Mouse (Mus musculus): ENCODE measurements at regions not wholly inside any gene's neighbourhood (a gene's known extent, or its start where the extent isn't known, plus 50 kb on each side); places are given as distances from the start of the nearest gene placed in this dataset.

DNA sequence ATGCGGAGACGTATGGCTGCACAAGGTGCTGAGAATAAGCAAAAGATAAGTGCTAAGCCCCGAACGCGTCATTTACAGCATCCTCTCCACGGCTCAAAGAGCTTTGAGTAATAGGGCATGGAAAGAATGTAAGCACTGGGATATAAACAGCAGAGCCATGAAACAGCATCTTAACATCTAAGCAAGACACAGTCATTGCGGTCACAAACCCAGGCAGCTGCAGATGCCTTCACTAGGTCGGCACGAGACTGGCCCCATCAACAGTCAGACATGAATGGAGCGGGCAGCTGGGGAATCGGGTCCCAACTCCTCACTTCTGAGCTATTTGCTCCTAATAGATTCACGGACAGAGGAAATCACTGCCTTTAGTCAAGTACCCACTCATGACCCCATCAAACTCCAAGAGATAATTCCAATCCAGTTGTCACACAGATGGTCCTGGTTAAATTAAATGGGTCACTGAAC, 126.4 kb upstream of the Prr30 start:
- H3K4me3 ChIP-seq = no peak overlapping the region
- H3K79me2 ChIP-seq (ENCODE audit: control insufficient read depth, insufficient read depth) = no peaks in the 10 kb centered on the region
- H3ac ChIP-seq (ENCODE audit: control insufficient read depth, insufficient read length) = no peak overlapping the region
- H3K27me3 ChIP-seq (ENCODE audit: control insufficient read depth, insufficient read depth, insufficient read length) = no peaks in the 10 kb centered on the region
- no peak for TF ChIP-seq CEBPB (IDR thresholded peaks at IDR 0.05; ENCODE audit: insufficient read depth, poor library complexity, severe bottlenecking)
- no peak for TF ChIP-seq TCF3 (IDR thresholded peaks at IDR 0.05; ENCODE audit: insufficient read length, low read depth)
- no peak for TF ChIP-seq USF1 (IDR thresholded peaks at IDR 0.05; ENCODE audit: low read depth)
- TF ChIP-seq SRF (IDR thresholded peaks at IDR 0.05; ENCODE audit: control insufficient read depth, insufficient read length, low read depth) = no peak
- TF ChIP-seq MYOD1 (IDR thresholded peaks at IDR 0.05; ENCODE audit: control insufficient read depth in 1 of 3, insufficient read length in 2 of 3, low read depth in 2 of 3) = peak in 2 of 3 experiments; percentile 32 to 38
- no peak for TF ChIP-seq POLR2AphosphoS2 (IDR thresholded peaks at IDR 0.05; ENCODE audit: insufficient read length, low read depth)
- peak in 1 of 3 experiments; percentile 78 for TF ChIP-seq MYOG (IDR thresholded peaks at IDR 0.05; ENCODE audit: control insufficient read depth in 1 of 3, insufficient read depth in 1 of 3, insufficient read length in 2 of 3, low read depth in 2 of 3)
- H3K36me3 ChIP-seq (ENCODE audit: control insufficient read depth, insufficient read depth) = no peaks in the 10 kb centered on the region
- no peak overlapping the region for H3K4me2 ChIP-seq (ENCODE audit: low read depth)

DNA sequence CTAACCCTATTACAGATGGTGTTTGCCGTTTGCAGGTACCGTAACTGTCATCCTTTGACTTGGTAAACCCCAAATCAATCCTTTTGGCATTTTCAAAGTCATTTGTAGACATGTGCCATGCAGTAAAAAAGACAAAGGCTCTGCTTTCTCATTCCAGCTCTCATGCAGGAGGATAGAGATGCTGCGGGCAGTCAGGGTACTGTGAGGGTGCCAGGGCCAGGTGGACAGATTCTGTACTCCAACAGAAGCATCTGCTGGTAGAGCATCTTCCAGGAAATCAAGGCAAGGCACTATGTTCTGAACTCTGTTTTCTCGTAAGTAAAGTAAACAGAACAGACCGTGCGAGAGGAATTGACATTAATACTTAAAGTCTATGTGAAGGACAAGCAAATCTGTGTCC, 123.2 kb upstream of the Prr30 start:
- no peak for TF ChIP-seq USF1 (IDR thresholded peaks at IDR 0.05; ENCODE audit: low read depth)
- no peak for TF ChIP-seq SRF (IDR thresholded peaks at IDR 0.05; ENCODE audit: control insufficient read depth, insufficient read length, low read depth)
- no peak for TF ChIP-seq TCF3 (IDR thresholded peaks at IDR 0.05; ENCODE audit: insufficient read length, low read depth)
- no peak for TF ChIP-seq POLR2A (IDR thresholded peaks at IDR 0.05; ENCODE audit: insufficient read length, low read depth)
- no peaks in the 10 kb centered on the region for H3K36me3 ChIP-seq (ENCODE audit: control insufficient read depth, insufficient read depth)
- H3ac ChIP-seq (ENCODE audit: control insufficient read depth, insufficient read length) = no peak overlapping the region

DNA sequence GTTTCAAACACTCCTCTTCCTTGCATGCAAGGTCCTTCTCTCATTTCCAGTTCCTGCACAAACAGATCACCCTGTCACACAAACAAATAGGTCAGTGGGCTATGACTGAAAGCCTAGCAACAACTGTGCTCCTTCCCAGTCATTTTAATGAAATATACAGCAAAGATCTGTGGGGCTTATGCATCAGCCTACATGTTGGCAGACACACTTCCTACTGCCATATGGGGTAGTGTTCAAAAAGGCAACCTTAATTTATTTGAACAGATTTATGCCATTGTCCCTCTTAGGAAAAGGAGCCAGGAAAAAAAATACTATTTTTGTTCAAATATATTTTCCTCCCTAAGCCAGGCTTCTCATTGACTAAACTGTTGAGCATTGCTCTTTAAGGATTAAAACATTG, 107.8 kb upstream of the Prr30 start:
- no peak for TF ChIP-seq MYOG (IDR thresholded peaks at IDR 0.05; ENCODE audit: control insufficient read depth in 1 of 3, insufficient read depth in 1 of 3, insufficient read length in 2 of 3, low read depth in 2 of 3)
- TF ChIP-seq USF1 (IDR thresholded peaks at IDR 0.05; ENCODE audit: low read depth) = no peak
- no peak for TF ChIP-seq CEBPB (IDR thresholded peaks at IDR 0.05; ENCODE audit: insufficient read depth, poor library complexity, severe bottlenecking)
- TF ChIP-seq TCF3 (IDR thresholded peaks at IDR 0.05; ENCODE audit: insufficient read length, low read depth) = no peak
- Histone ChIP-seq H3K4me2 (ENCODE audit: low read depth) (no peak overlapping the region), H3K79me2 (ENCODE audit: control insufficient read depth, insufficient read depth) (no peaks in the 10 kb centered on the region), H3ac (ENCODE audit: control insufficient read depth, insufficient read length) (no peak overlapping the region), H3K36me3 (ENCODE audit: control insufficient read depth, insufficient read depth) (no peaks in the 10 kb centered on the region), H3K4me3 (no peak overlapping the region), H3K27me3 (ENCODE audit: control insufficient read depth, insufficient read depth, insufficient read length) (no peaks in the 10 kb centered on the region)

More for the DNA sequence above, 123.2 kb upstream of the Prr30 start:
- Histone ChIP-seq H3K4me2 (ENCODE audit: low read depth) (no peak overlapping the region), H3K79me2 (ENCODE audit: control insufficient read depth, insufficient read depth) (no peaks in the 10 kb centered on the region), H3K27me3 (ENCODE audit: control insufficient read depth, insufficient read depth, insufficient read length) (no peaks in the 10 kb centered on the region), H3K4me3 (no peak overlapping the region)

- Histone ChIP-seq H3K79me2 (ENCODE audit: control insufficient read depth, insufficient read depth) (no peaks in the 10 kb centered on the region), H3K4me2 (ENCODE audit: low read depth) (no peak overlapping the region), H3K4me3 (no peak overlapping the region), H3K36me3 (ENCODE audit: control insufficient read depth, insufficient read depth) (no peaks in the 10 kb centered on the region), H3ac (ENCODE audit: control insufficient read depth, insufficient read length) (no peak overlapping the region), H3K27me3 (ENCODE audit: control insufficient read depth, insufficient read depth, insufficient read length) (no peaks in the 10 kb centered on the region)
- TF ChIP-seq MYOD1 (IDR thresholded peaks at IDR 0.05; ENCODE audit: control insufficient read depth in 1 of 3, insufficient read length in 2 of 3, low read depth in 2 of 3) = no peak
- no peak for TF ChIP-seq USF1 (IDR thresholded peaks at IDR 0.05; ENCODE audit: low read depth)
- no peak for TF ChIP-seq MAX (IDR thresholded peaks at IDR 0.05; ENCODE audit: low read depth)
- no peak for TF ChIP-seq REST (IDR thresholded peaks at IDR 0.05; ENCODE audit: insufficient read depth, insufficient read length)
- TF ChIP-seq SRF (IDR thresholded peaks at IDR 0.05; ENCODE audit: control insufficient read depth, insufficient read length, low read depth) = no peak
- TF ChIP-seq POLR2A (IDR thresholded peaks at IDR 0.05; ENCODE audit: insufficient read length, low read depth) = no peak
- no peak for TF ChIP-seq POLR2AphosphoS2 (IDR thresholded peaks at IDR 0.05; ENCODE audit: insufficient read length, low read depth)
- TF ChIP-seq TCF3 (IDR thresholded peaks at IDR 0.05; ENCODE audit: insufficient read length, low read depth) = no peak
These were observed 104.4 kb upstream of the Prr30 start for GRCm38 (mm10) chr14:101304487-101305032.

GRCm38 (mm10) chr14:101297841-101298240, 97.7 kb upstream of the Prr30 start:
- Histone ChIP-seq H3K36me3 (ENCODE audit: control insufficient read depth, insufficient read depth) (no peaks in the 10 kb centered on the region), H3K4me3 (no peak overlapping the region), H3K4me2 (ENCODE audit: low read depth) (no peak overlapping the region), H3K27me3 (ENCODE audit: control insufficient read depth, insufficient read depth, insufficient read length) (no peaks in the 10 kb centered on the region), H3K79me2 (ENCODE audit: control insufficient read depth, insufficient read depth) (no peaks in the 10 kb centered on the region), H3ac (ENCODE audit: control insufficient read depth, insufficient read length) (no peak overlapping the region)
- TF ChIP-seq E2F4 (IDR thresholded peaks at IDR 0.05; ENCODE audit: insufficient read depth) (no peak), TCF12 (IDR thresholded peaks at IDR 0.05; ENCODE audit: insufficient read depth, poor library complexity, severe bottlenecking) (no peak), TCF3 (IDR thresholded peaks at IDR 0.05; ENCODE audit: insufficient read length, low read depth) (no peak), POLR2A (IDR thresholded peaks at IDR 0.05; ENCODE audit: insufficient read length, low read depth) (no peak), MYOG (IDR thresholded peaks at IDR 0.05; ENCODE audit: control insufficient read depth in 1 of 3, insufficient read depth in 1 of 3, insufficient read length in 2 of 3, low read depth in 2 of 3) (no peak), REST (IDR thresholded peaks at IDR 0.05; ENCODE audit: insufficient read depth, insufficient read length) (no peak), USF1 (IDR thresholded peaks at IDR 0.05; ENCODE audit: low read depth) (no peak), CEBPB (IDR thresholded peaks at IDR 0.05; ENCODE audit: insufficient read depth, poor library complexity, severe bottlenecking) (no peak), MAX (IDR thresholded peaks at IDR 0.05; ENCODE audit: low read depth) (no peak), POLR2AphosphoS2 (IDR thresholded peaks at IDR 0.05; ENCODE audit: insufficient read length, low read depth) (no peak), SRF (IDR thresholded peaks at IDR 0.05; ENCODE audit: control insufficient read depth, insufficient read length, low read depth) (no peak), MYOD1 (IDR thresholded peaks at IDR 0.05; ENCODE audit: control insufficient read depth in 1 of 3, insufficient read length in 2 of 3, low read depth in 2 of 3) (no peak)
